Comparison of ENCODE assay signal across 18 mouse cellular contexts in the genomic region with DNA sequence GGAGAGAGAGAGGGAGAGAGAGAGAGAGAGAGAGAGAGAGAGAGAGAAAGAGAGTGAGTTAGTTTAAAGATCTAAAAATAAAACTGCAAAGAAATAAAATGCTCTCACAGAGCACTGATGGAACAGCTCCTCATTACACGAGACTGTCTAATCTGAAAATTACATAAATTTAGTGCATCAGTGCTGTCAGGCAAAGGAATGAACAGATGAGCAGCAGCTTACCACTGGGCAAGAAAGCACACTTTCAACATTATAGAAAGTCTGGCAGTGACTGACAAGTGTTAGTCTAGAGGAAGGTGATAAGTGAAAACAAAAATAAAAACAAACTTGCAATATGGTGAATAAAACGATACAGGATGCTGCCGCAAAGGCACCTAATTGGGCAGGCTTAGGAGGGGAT.
"Had no signal": no experiment of that assay in that cellular context is flagged by ENCODE, and none has a peak within 500 bp of the region (broad histone marks: within the 10 kb centered on the region; RNA-seq: fewer than 3 reads in every experiment).

No protein-coding gene starts in this region.

- H3K4me3 ChIP-seq: midbrain, embryonic 10.5 days; midbrain, embryonic 13.5 days; midbrain, embryonic 15.5 days; myocyte; neural tube, embryonic 13.5 days; neural tube, embryonic 15.5 days had no signal

- DNase-seq: lung, adult 18-20 months; lung, embryonic 14.5 days; lung, postnatal 10 days; lung, postnatal 4 days; retina, postnatal 1 day; right cerebral cortex, adult 18-20 months; right cerebral cortex, postnatal 25 days; right cerebral cortex, postnatal 4 days; spleen, adult 18-20 months; thymus, adult 18-20 months; thymus, postnatal 14 days; thymus, postnatal 36 days had no signal

- H3K9ac ChIP-seq: lung, embryonic 14.5 days; midbrain, embryonic 13.5 days; midbrain, embryonic 15.5 days; neural tube, embryonic 13.5 days; neural tube, embryonic 15.5 days had no signal

- H3K27me3 ChIP-seq: midbrain, embryonic 13.5 days; midbrain, embryonic 15.5 days; neural tube, embryonic 13.5 days; neural tube, embryonic 15.5 days had no signal

- H3K4me1 ChIP-seq: midbrain, embryonic 13.5 days; midbrain, embryonic 15.5 days; neural tube, embryonic 15.5 days had no signal

- H3K9me3 ChIP-seq: midbrain, embryonic 10.5 days; midbrain, embryonic 13.5 days; midbrain, embryonic 15.5 days; neural tube, embryonic 13.5 days; neural tube, embryonic 15.5 days had no signal

- H3K27ac ChIP-seq: midbrain, embryonic 10.5 days; midbrain, embryonic 13.5 days; midbrain, embryonic 15.5 days; neural tube, embryonic 13.5 days; neural tube, embryonic 15.5 days had no signal

- H3K4me2 ChIP-seq: lung, embryonic 14.5 days; midbrain, embryonic 13.5 days; midbrain, embryonic 15.5 days; neural tube, embryonic 13.5 days; neural tube, embryonic 15.5 days had no signal

- H3K36me3 ChIP-seq: midbrain, embryonic 15.5 days; neural tube, embryonic 13.5 days; neural tube, embryonic 15.5 days had no signal

- ATAC-seq: midbrain, embryonic 13.5 days; midbrain, embryonic 15.5 days had no signal
